Mouse (Mus musculus): ENCODE results near the gene Cep128.

DNA sequence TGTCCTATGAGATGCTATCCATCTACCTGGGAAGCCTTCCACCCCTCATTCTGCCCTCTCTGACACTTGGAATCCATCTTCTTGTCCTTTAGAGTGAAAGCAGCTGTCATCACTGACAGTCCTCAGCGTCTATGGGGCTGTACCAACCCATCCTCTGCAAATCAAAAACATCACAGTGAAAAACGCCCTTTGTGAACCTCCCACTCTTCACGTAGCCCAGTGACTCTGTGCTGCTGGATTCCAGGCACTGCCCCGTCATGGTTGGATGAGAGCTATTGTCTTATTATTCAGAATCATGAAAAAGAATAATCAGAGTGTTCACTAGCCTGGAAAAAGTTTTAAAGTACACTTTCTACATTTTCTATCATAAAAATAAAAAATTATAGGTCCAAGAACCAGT, 42.3 kb upstream of the Cep128 start:
- no peak for TF ChIP-seq POLR2A (IDR thresholded peaks at IDR 0.05; ENCODE audit: low read depth, low read length)
- no peak for TF ChIP-seq CTCF (conservative IDR thresholded peaks at IDR 0.05 in 1 of 2, IDR thresholded peaks at IDR 0.05 in 1 of 2; ENCODE audit: low read depth in 2 of 2, low read length in 2 of 2)
- TF ChIP-seq RCOR1 (conservative IDR thresholded peaks at IDR 0.05; ENCODE audit: low read depth, low read length), result no peak
- no peak for TF ChIP-seq E2F4 (IDR thresholded peaks at IDR 0.05; ENCODE audit: insufficient replicate concordance, low read depth, low read length)
- TF ChIP-seq MYC (IDR thresholded peaks at IDR 0.05; ENCODE audit: low read depth, low read length), result no peak
- no peak for TF ChIP-seq USF1 (IDR thresholded peaks at IDR 0.05; ENCODE audit: low read depth, low read length)
- no peak for TF ChIP-seq ZNF384 (IDR thresholded peaks at IDR 0.05; ENCODE audit: low read depth, low read length)
- no peak for TF ChIP-seq RAD21 (IDR thresholded peaks at IDR 0.05; ENCODE audit: low read depth, low read length)
- TF ChIP-seq CHD1 (IDR thresholded peaks at IDR 0.05; ENCODE audit: low read depth, low read length), result no peak
